Mouse (Mus musculus) ES-E14 (cell line): ENCODE measurements around the gene Ccdc85c.

ENCODE experiments used
- CHD2 ChIP-seq: IDR thresholded peaks from 2 replicates; pipeline ENCODE4 v1.6.1; 2014; ENCODE audit warnings: mild to moderate bottlenecking, low read depth, low read length, inconsistent platforms
- MAFK ChIP-seq: IDR thresholded peaks from 2 replicates; pipeline ENCODE4 v1.6.1; 2014; ENCODE audit warnings: mild to moderate bottlenecking, low read depth, low read length, inconsistent platforms; ENCODE audit not compliant: insufficient read depth
- ZNF384 ChIP-seq: IDR thresholded peaks from 2 replicates; pipeline ENCODE4 v1.6.1; 2012; ENCODE audit warnings: low read depth, low read length, inconsistent platforms

- TF ChIP-seq MAFK (no peak), ZNF384 (no peak), CHD2 (no peak)
Observed at GRCm38 (mm10) chr12:108264918-108265317, 10.3 kb downstream of the Ccdc85c start.
